Mouse (Mus musculus) retina, embryonic 14.5 days (tissue): ENCODE data around the gene Arhgef19.
A peak's percentile ranks its signal among the peaks of the same experiment; 100 is the strongest.

Source experiments
- DNase-seq: peaks from one replicate; pipeline ENCODE4 v3.0.0-alpha.2; 2015; ENCODE audit warnings: low spot score

Gene Arhgef19

DNA sequence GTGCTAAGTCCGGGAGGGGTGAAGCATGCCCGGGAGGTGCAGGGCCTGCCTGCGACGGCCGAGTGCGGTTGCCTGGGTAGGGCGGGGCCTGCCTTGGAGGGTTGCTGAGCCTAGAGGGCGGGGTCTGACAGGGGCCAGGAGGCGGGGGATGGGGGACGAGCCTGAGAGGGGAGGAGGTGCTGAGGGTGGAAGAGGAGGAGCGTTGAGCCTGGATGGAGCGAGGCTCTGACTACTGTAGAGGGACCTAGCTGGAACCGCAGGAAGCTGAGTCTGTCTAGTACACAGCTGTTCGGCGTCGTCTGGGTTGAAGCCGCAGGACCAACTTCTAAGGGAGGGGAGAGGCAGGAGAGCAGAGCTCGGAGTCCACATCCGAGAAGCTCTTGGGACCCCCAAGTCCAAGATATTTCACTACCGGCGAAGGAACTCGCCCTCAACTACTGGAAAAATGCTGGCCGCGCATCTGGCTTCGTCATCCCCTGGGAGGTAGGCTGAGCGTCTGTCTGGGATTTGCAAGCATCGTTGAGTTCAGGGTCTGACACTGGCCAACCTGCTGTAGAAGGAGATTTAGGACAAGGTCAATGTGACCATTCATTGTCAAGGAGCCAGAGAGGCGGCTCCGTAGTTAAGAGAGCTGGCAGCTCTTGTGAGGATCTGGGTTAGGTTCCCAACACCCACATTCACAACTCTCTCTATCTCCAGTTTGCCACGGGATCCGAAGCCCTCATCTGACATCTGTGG lies at the start of gene Arhgef19:
Gene Arhgef19, plus strand, starts transcription at position 112 of the 738 bp plus-strand sequence.
- peak; percentile 88 for DNase-seq

DNA sequence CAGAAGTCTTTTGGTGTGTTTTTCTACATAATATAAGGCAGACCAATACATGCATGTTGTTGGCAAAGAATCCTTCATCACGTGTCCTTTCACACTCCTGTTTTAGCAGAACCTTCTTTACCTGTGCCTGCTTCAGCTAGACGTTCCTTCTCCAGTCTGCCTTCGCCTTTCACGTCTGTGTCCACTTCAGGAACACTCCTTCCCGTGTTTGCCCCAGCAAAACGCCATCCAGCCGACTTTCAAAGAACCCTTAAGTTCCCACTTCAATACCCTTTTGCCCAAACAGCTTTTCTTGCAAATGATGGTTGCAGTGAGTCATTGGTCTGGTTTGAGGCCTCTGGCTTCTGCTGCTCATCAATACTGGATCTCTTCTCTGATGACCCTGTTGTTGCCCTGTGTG lies 48.0 kb upstream of the Arhgef19 start:
- no peak for DNase-seq

DNA sequence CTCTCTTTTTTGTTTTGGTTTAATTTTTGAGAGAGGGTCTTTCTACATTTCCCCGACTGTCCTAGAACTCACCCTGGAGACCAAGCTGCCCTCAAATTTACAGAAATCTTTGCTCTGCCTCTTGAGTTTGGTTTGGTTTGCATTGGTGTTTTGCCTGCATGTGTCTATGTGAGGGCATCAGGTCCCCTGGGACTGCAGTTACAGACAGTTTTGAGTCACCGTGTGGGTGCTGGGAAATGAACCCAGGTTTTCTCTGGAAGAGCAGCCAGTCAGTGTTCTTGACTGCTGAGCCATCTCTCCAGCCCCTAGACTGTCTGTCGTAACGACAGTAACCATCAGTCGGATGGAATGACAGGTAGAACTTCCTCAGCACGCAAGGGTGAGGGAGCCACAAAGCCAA lies 44.7 kb upstream of the Arhgef19 start:
- DNase-seq = no peak

DNA sequence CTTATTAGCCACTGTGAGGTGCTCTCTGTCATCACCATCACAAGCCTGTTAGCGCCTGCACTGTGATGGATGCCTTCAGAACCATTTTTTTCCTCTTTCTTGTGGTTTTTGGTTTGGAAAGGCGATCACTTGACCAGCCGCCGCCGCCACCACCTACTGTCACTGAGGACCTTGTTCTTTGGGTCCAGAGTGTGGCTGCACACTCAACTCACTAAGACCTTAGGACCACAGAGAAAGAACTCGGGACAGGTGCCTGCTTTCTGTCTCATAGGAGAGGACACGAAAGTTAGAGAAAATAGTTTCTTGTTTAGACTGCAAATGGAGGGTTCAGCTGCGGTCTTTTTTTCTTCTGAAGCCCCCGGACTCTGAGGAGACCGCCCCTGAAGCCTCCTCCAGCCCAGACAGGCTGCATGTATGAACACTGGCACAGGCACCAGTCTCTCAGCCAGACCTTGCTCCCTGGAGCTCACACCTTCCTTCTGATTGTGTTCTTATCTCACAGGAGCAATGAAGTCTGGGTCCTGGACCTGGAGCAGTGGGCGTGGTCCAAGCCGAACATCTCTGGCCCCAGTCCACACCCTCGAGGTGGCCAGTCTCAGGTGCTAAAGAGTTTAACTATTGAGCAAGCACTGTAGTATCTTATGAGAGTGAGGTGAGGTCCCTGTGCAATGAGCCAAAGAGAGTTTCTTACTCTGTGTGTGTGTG lies 42.2 kb upstream of the Arhgef19 start:
- DNase-seq = no peak

DNA sequence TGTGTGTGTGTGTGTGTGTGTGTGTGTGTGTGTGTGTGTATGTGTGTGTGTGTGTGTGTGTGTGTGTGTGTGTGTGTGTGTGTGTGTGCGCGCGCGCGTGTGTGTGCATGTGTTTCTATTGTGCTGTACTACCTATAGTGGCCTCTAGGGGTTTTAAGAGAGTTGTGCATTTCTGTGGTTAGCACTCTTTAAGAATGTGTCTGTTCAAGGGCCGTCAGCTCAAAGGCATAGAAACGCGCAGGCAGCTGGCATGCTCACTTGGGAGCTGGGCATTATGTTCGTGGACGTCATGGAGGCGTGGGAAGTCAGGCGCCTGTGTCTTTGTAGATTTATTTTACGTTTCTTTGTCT lies 41.6 kb upstream of the Arhgef19 start:
- DNase-seq = no peak

DNA sequence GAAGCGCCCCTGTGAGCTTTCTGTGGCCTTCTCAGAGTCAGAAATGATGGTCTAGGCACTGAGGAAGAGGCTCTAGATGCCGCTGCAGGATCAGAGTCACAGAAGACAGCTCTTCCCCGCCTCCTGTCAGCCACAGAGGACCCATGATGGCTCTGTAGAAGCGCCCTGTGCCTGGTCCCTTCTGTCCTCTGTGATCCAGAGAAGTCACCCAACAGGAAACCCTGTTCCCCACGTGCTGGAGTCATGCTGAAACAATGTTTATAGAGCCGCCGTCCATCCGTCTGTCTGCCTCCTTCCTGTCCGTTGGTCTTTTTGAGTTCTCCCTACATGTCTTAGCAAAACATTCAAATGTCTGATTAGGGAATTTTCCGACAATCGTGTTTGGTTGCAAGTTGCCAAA lies 38.4 kb upstream of the Arhgef19 start:
- DNase-seq = no peak

DNA sequence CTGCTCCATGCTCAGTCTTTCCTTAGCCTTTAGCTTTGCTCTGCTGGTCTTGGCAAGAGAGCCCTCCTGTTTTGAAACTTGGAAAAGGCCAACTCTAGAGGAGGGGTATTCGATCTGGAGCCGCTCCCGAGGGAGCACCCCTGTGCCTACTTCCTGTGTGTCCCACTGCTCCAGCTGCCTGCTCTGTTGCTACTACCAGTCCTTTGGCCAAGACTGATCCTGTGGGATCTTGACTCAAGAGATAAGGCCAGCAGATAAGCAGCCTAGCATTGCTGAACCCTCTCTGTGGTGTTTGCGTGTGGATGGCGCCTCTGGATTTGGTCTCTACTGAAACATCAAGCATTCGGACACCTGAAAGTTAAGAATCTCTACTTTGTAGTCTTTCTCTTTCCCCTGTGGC lies 37.1 kb upstream of the Arhgef19 start:
- DNase-seq = no peak

DNA sequence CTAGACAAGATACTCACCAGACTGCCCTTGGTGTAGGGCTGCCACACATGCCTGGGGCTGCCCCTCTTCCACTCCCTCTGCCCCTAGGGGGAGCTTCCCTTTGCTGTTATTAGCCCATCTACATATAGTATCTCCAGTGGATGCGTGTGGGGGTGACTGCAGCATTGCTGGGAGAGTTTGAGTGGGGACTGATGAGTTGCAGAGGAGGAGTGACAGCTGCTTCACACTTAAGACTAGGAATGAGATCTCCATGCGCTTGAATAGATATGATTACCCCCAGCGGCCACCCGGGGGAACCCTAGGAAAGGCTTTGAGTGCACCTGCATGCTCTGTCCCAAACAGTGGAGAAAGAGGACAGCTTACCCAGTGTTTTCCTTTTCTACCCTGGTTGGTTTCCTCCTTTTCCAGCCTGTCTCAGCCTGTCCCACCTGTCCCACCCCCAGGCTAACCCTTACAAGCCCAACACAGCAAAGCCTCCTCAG lies 34.7 kb upstream of the Arhgef19 start:
- peak; percentile 71 for DNase-seq

DNA sequence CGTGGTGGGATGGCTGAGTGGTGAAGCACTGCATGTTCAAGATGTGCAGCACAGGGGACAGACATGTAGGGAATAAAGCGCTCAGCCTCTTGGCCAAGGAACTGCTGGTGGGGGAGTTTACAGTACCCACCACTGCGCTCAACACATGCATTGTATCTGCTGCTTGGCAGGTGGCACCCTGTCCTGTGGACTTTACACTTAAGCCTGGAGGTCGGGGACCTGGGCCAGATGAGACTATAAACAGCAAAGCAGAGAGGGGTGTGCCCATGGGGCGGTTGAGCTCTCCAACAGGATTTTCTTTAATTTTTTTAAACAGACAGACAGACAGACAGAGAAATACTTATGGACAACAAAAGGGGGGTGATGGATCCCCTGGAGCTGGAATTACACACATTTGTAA lies 32.2 kb upstream of the Arhgef19 start:
- no peak for DNase-seq

DNA sequence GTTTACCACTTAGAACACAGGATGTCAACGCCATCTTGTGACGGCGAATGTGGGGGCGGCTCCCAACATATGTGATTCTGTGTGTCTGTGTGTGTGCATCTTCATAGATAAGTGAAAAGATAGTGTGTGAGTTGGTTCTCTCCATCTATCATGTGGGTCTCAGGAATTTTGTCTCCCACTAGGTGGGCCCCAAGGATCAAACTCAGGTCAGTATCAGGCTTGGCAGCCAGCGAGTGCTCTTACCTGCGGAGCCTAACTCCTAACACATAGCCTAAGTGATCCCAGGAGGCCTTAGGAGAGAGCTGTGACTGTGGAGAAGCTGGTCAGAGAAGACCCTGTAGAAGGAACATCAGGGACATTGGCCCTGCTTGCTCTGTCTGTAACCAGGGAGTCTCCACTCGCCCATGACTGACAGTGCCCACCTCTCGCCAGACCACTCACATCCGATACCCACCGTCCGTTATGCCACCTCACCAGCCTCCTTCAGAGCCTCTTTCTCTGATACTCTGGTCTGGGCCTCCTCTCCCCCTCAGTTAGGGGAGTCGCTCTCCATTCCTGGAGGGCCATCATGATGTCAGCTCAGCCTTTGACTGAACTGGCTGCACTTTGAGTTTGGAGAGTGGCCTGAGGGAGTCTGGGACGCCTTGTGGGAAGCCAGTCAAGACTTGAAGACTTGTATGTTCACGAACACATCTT lies 28.6 kb upstream of the Arhgef19 start:
- DNase-seq = no peak

DNA sequence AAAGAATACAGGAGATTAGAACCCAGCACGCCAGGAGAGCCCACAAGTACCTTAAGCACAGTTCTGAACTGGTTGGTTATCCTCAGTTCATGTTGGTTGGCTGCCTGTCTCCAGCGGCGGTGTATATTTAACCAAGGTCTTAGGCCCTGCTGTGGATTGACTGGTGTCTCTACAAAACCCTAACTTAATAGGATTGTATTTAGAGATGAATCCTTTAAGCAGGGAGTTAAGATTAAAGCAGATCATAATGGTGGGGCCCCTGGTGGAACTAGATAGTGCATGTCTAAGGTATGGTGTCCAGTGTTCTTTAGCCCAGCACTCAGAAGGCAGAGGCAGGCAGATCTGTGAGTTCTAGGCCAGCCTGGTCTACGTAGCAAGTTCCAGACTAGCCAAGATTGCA lies 27.7 kb upstream of the Arhgef19 start:
- no peak for DNase-seq

DNA sequence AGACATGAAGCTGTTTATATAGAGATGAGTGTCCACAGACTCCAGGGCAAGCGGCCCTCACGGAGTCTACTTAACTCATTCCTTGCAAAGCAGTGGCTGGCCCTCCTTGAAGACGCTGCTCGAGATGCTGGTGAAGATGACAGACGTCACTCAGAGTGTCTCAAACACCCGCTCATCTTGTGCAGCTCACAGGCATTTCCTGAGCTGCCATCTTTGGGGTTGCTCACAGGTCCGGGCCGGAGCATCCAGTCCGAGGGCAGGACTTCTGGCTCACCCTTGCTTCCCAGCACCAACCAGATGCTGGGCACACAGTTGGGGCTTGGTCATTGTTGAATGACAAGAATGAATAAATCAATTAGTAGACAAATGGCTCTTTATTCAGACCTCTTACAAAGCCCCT lies 26.4 kb upstream of the Arhgef19 start:
- DNase-seq = no peak

DNA sequence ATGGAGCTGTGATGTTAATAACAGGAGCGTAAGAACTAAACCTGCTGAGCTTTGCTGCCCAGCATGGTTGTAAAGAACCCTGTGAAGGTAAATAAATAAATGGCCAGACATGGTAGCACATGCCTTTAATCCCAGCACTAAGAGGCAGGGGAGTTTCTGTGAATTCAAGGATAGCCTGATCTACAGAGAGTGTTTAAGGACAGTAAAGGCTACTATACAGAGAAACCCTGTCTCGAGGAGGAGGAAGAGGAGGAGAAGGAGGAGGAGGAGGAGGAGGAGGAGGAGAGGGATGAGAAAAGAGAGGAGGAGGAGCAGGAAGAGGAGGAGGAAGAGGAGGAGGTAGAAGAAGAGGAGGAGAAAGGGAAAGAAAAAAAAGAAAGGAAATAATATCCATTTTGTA lies 26.0 kb upstream of the Arhgef19 start:
- peak; percentile 13 for DNase-seq

DNA sequence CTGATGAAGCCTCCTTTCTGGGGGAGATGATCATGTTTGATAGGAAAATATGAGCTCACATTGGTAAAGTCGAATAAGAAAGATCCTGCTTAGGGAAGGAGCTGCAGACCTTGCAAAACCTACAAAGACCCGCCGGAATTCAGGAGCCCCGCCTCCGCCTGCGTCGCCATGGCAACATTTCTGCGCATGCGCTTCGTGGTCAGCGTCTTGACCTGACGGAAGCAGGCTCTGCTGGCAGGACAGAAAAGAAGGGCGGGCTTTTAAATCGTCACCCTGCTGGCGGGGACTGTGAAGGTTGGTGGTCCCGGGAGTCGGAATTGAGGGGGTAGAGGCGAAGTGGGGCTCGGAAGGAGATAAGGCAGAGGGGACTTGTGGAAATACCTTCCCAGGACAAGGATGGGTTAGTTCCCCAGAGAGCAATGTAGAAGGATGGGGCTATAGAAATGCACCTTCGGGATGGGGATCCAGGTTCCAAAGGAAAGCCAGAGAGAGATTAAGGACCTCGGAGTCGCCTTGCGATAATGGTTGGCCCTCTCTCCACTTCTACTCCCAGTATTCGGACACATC lies 25.4 kb upstream of the Arhgef19 start, which contains the start of gene Rsg1:
Gene Rsg1, plus strand, starts transcription at position 187 of the 567 bp plus-strand sequence.
- peak; percentile 98 for DNase-seq

DNA sequence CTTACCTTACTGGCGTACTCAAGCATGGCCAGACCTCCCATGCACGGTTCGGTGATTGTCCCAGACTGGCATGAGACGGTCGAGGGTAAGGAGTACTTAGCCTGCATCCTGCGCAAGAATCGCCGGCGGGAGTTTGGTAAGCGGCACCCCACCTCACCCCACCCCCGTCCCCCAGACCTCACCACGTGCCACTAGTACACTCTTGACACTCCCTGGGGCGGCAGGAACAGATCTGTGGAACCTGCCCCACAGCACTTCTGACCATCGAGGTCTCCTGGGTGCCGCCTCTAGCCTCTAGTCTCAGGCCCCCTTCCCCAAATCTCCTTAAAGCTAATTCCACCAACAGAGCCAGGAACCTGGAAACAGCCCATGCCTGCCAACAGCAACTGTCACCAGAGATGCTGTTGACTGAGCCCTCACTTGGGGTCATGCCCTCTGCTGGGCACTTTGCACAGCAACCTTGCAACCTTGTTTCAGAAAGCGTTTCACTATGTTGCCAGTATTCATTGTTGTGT lies 24.9 kb upstream of the Arhgef19 start:
- peak; percentile 68 for DNase-seq

DNA sequence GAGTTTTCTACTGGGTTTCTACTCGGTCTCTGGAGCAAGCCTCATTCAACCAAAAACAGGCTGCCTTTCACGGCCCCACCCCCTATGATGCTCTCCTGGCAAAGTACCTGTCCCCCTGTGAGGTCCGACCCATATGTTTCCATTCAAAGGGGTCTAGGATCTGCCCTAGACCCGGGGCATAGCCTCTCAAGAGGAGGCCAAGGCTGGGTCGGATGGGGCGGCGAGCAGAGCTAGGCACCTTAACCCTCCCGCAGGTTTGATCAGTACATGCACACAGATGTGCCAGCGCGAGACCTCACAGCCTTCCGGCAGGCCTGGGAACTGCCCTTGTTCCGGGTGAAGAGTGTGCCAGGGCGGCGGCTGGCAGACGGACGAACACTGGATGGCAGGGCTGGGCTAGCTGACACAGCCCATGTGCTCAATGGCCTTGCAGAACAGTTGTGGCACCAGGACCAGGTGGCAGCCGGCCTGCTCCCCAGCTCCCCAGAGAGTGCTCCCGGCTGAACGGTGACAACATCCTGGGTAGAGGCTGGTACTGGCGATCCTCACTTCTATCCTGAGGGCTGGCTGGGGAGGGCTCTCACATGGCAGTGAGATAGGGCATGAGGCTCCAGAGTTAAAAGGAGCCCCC lies 19.6 kb upstream of the Arhgef19 start:
- DNase-seq = no peak

DNA sequence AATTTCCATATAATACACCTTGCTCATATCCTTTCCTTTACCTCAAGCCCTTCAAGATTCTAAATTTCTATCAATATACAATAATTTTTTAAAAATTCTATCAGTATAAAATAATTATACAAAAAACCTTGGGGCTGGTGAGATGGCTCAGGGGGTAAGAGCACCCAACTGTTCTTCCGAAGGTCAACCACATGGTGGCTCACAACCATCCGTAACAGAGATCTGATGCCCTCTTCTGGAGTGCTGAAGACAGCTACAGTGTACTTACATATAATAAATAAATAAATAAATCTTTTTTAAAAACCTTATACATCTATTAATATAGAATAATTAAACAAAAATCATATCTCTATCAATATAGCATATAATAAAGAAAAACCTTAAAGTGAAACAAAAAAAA lies 17.5 kb upstream of the Arhgef19 start:
- no peak for DNase-seq

DNA sequence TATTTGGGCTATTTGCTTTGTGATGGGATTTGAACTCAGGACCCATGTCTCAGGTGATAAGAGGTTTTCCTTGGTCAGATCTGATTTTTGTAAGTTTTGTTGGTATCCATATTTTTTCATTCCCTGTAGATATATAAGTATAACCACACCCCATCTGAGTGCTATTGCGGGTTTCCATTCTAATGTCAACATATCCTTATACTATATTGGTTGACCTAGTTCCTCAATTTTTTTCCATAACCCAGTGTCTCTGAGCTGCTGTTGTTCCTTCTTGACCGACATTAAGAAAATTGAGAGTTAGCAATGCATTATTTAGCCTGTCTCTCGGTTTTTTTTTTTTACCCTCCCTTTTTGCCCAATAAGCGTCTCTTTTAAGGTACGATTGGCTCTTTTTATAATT lies 16.5 kb upstream of the Arhgef19 start:
- DNase-seq = no peak

DNA sequence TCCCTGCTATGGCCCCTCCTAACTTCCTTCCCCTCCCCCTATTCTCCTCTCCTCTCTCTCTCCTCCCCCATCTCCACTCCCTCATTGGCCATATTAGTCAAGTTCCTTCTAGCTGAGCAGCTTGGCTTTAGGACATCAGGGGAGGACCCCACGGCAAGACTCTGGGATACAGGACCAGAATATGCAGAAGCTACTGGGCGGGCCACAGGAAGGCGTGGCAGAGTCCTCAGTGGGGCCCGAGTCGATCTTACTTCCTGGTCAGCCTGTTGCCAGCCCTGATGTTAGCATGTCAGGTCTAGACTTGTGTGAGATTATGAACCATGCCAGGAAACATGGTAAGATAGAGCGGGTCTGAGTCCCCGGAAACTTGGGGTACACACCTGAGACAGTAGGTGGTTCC lies 10.6 kb upstream of the Arhgef19 start:
- no peak for DNase-seq

DNA sequence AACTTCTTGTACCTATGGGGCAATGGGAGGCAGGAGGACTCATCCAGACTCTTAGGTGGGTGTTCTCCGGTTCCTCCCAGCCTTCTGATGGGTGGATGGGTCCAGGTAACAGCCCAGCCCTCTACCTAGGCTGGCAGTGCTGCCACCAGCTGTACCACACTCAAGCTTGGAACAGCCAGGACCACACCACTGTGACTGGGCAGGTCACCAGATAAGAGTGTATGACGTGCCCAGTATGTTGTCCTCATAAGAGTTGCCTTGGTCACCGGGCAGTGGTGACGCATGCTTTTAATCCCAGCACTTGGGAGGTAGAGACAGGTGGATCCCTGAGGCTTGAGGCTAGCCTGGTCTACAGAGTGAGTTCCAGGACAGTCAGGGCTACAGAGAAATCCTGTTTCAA lies 6.1 kb upstream of the Arhgef19 start:
- no peak for DNase-seq

DNA sequence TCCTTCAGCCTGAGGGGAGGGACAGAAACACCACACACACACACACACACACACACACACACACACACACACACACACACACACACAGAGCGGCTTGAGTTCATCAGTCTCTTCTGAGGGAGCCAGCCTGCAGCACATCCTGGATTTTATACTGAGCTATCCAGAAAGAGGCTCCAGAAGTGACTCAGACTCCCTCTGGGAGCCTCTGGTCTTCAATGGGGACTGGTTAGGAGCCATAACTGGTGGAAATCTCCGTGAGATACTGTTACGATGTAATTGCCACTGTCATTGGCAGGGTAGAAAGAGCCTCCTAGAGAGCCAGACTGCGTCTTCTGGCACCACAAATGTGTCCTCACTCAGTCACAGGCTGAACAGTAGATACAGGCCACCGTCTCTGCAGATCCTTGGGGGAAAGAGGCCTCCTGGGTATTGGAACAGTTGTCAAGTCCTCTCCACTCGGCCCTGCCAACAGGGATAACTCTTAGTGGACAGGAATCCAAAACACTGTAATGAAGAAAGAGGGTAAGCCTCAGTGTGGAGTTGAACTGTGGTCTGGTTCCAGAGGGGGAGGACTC lies 3.7 kb upstream of the Arhgef19 start:
- no peak for DNase-seq

DNA sequence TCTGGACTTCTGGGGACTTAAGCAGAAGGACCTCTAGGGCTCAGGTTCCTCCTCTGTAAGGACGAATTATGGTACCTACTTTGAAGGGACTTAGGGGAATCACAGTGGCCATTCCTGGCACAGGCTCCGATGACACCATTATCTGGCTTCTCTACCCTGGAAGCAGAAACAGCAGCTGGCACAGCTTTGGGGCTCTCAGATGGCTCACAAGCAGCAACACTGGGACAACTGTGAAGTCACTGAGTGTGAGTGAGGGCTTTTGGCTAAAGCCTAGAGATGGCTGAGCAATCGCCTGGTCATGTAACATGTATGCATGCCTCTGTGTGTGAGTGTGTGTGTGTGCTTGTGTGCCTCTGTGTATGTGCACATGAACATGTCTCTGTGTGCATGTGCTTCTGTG lies 2.4 kb upstream of the Arhgef19 start:
- DNase-seq = no peak
